Mouse (Mus musculus): ENCODE data around the gene Rgl1. TPM values are rescaled to one million over a fixed set of nuclear protein-coding genes. Genes with fewer than 3 reads are reported as not detected.

The Rgl1 gene
- total RNA-seq, 1 experiment = 1.3 TPM

DNA sequence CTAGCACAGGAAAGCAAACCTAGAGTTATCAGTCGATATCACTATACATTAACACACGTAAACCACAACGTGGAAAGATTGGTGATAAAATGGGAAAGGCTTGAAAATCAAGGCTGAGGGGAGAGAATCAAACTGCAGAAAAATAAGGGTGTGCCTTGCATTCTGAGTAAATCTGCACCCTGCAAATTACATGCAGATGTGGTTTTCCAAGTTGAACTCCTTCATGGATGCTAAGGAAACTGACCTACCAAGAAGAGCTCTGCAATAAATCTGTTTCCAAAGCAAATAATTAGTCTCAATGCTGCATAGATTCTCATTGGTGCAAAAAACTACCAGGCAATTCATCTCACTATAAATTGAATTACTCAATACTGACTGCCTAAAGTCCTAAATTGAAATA lies 178.7 kb downstream of the Rgl1 start:
- Histone ChIP-seq H3K27ac (ENCODE audit: insufficient read depth, low read depth, low read length, poor library complexity, severe bottlenecking) (no peak overlapping the region), H3K4me3 (ENCODE audit: insufficient read depth in 1 of 2, low read depth in 1 of 2, low read length in 2 of 2, poor library complexity in 1 of 2, severe bottlenecking in 1 of 2) (no peak overlapping the region), H3K9ac (ENCODE audit: insufficient read depth, low read depth, low read length, poor library complexity, severe bottlenecking) (no peak overlapping the region), H3K9me3 (ENCODE audit: control insufficient read depth, insufficient read depth, low read depth, low read length) (no peaks in the 10 kb centered on the region), H3K4me1 (ENCODE audit: control insufficient read depth in 2 of 2, insufficient read depth in 2 of 2, low read length in 2 of 2, poor library complexity in 1 of 2) (no peaks in the 10 kb centered on the region), H3K36me3 (ENCODE audit: control insufficient read depth, insufficient read depth, low read length, poor library complexity, severe bottlenecking) (no peaks in the 10 kb centered on the region)
- in situ Hi-C loops (cut with MboI; ENCODE audit: low sequenced_read_pairs in 2 of 2, unreplicated experiment in 2 of 2) = no loop called here
- DNase-seq (ENCODE audit: low read depth, low spot score) = no peak
- TF ChIP-seq MAFK (IDR thresholded peaks at IDR 0.05; ENCODE audit: insufficient read depth, low read depth, low read length) (no peak), ZNF384 (IDR thresholded peaks at IDR 0.05; ENCODE audit: low read depth, low read length) (no peak), CHD2 (IDR thresholded peaks at IDR 0.05; ENCODE audit: low read depth, low read length) (no peak), HCFC1 (IDR thresholded peaks at IDR 0.05; ENCODE audit: borderline replicate concordance, insufficient read depth, low read length) (no peak), ZC3H11A (IDR thresholded peaks at IDR 0.05; ENCODE audit: borderline replicate concordance, low read depth, low read length) (no peak)

- no peaks in the 10 kb centered on the region for H3K9me3 ChIP-seq (ENCODE audit: control insufficient read depth, insufficient read depth, low read depth, low read length)
- H3K36me3 ChIP-seq (ENCODE audit: control insufficient read depth, insufficient read depth, low read length, poor library complexity, severe bottlenecking) = no peaks in the 10 kb centered on the region
- H3K4me3 ChIP-seq (ENCODE audit: insufficient read depth in 1 of 2, low read depth in 1 of 2, low read length in 2 of 2, poor library complexity in 1 of 2, severe bottlenecking in 1 of 2) = no peak overlapping the region
- no peak overlapping the region for H3K9ac ChIP-seq (ENCODE audit: insufficient read depth, low read depth, low read length, poor library complexity, severe bottlenecking)
- no peaks in the 10 kb centered on the region for H3K4me1 ChIP-seq (ENCODE audit: control insufficient read depth in 2 of 2, insufficient read depth in 2 of 2, low read length in 2 of 2, poor library complexity in 1 of 2)
- TF ChIP-seq CHD2 (IDR thresholded peaks at IDR 0.05; ENCODE audit: low read depth, low read length) = no peak
- TF ChIP-seq MAFK (IDR thresholded peaks at IDR 0.05; ENCODE audit: insufficient read depth, low read depth, low read length) = no peak
- no peak for TF ChIP-seq ZC3H11A (IDR thresholded peaks at IDR 0.05; ENCODE audit: borderline replicate concordance, low read depth, low read length)
- TF ChIP-seq HCFC1 (IDR thresholded peaks at IDR 0.05; ENCODE audit: borderline replicate concordance, insufficient read depth, low read length) = no peak
- TF ChIP-seq ZNF384 (IDR thresholded peaks at IDR 0.05; ENCODE audit: low read depth, low read length) = no peak
- no peak overlapping the region for H3K27ac ChIP-seq (ENCODE audit: insufficient read depth, low read depth, low read length, poor library complexity, severe bottlenecking)
- DNase-seq (ENCODE audit: low read depth, low spot score) = no peak
- in situ Hi-C loops (cut with MboI; ENCODE audit: low sequenced_read_pairs in 2 of 2, unreplicated experiment in 2 of 2) = no loop called here
Observed at GRCm38 (mm10) chr1:152585385-152585984, 180.7 kb downstream of the Rgl1 start.

DNA sequence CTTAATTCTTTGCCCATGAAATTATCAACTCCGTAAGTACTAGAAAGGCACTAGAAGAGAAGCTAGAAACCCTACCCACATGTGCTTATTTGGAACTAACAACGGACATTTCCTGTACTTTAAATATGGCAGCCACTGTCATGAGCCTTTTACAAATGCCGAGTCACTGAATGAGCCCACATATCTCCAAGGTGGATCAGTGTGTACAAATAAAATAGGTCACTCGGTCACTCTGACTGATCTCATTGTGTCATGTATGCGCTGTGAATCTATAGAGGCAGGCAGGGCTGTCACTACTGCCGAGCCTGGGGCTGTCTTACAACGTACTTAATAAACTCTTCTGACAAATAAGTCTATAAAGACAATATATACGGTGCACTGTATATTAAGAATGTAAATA lies 181.2 kb downstream of the Rgl1 start:
- H3K4me1 ChIP-seq (ENCODE audit: control insufficient read depth in 2 of 2, insufficient read depth in 2 of 2, low read length in 2 of 2, poor library complexity in 1 of 2) = no peaks in the 10 kb centered on the region
- TF ChIP-seq CHD2 (IDR thresholded peaks at IDR 0.05; ENCODE audit: low read depth, low read length) (no peak), HCFC1 (IDR thresholded peaks at IDR 0.05; ENCODE audit: borderline replicate concordance, insufficient read depth, low read length) (no peak), MAFK (IDR thresholded peaks at IDR 0.05; ENCODE audit: insufficient read depth, low read depth, low read length) (no peak), ZC3H11A (IDR thresholded peaks at IDR 0.05; ENCODE audit: borderline replicate concordance, low read depth, low read length) (no peak), ZNF384 (IDR thresholded peaks at IDR 0.05; ENCODE audit: low read depth, low read length) (no peak)

DNA sequence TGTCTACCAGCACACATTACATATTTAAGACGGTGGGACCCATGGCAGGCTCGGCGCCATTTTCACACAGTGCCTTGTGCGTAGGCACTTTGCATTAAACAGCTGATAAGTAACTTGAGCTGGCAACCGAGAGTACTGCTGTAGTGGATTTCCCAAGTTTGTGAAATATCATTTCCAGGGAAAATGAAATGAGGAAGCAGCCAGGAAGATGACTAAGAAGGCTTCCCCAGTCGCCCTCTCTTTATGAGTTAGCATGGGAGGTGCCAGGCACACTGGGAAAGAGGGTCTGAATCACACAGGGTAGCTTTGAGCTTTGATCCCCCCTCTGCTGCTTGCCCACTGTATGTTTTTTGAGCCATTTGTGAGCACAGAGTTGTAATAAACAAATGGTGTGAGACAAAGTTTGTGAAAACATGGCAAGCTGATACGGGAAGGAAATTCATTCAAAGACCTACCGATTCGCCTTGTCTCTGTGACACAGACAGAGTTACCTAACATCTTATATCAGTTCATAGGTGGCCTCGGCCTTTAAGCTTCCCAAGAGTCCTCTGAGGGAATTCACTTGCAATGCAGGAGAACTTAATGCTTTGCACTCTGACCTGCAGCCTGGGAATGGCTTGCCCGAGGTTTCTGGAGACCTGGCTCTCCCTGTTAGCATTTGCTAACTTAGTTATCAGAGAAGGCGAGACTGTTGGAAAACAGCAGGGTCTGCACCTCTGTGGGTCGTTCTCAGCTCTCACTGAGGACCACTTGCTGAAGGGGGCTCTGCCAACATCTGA lies 184.8 kb downstream of the Rgl1 start:
- in situ Hi-C loops (cut with MboI; ENCODE audit: low sequenced_read_pairs in 2 of 2, unreplicated experiment in 2 of 2) = no loop called here
- Histone ChIP-seq H3K36me3 (ENCODE audit: control insufficient read depth, insufficient read depth, low read length, poor library complexity, severe bottlenecking) (no peaks in the 10 kb centered on the region), H3K27ac (ENCODE audit: insufficient read depth, low read depth, low read length, poor library complexity, severe bottlenecking) (no peak overlapping the region), H3K9me3 (ENCODE audit: control insufficient read depth, insufficient read depth, low read depth, low read length) (no peaks in the 10 kb centered on the region), H3K9ac (ENCODE audit: insufficient read depth, low read depth, low read length, poor library complexity, severe bottlenecking) (no peak overlapping the region), H3K4me1 (ENCODE audit: control insufficient read depth in 2 of 2, insufficient read depth in 2 of 2, low read length in 2 of 2, poor library complexity in 1 of 2) (peaks cover 0 to 3% of the 10 kb centered on the region in 2 experiments; a peak in 2 of 4 replicates), H3K4me3 (ENCODE audit: insufficient read depth in 1 of 2, low read depth in 1 of 2, low read length in 2 of 2, poor library complexity in 1 of 2, severe bottlenecking in 1 of 2) (no peak overlapping the region)
- TF ChIP-seq MAFK (IDR thresholded peaks at IDR 0.05; ENCODE audit: insufficient read depth, low read depth, low read length) (no peak), HCFC1 (IDR thresholded peaks at IDR 0.05; ENCODE audit: borderline replicate concordance, insufficient read depth, low read length) (no peak), ZNF384 (IDR thresholded peaks at IDR 0.05; ENCODE audit: low read depth, low read length) (no peak), CHD2 (IDR thresholded peaks at IDR 0.05; ENCODE audit: low read depth, low read length) (no peak), ZC3H11A (IDR thresholded peaks at IDR 0.05; ENCODE audit: borderline replicate concordance, low read depth, low read length) (no peak)
- DNase-seq (ENCODE audit: low read depth, low spot score) = no peak

More for the DNA sequence above, 181.2 kb downstream of the Rgl1 start:
- Histone ChIP-seq H3K9me3 (ENCODE audit: control insufficient read depth, insufficient read depth, low read depth, low read length) (no peaks in the 10 kb centered on the region), H3K9ac (ENCODE audit: insufficient read depth, low read depth, low read length, poor library complexity, severe bottlenecking) (no peak overlapping the region), H3K27ac (ENCODE audit: insufficient read depth, low read depth, low read length, poor library complexity, severe bottlenecking) (no peak overlapping the region), H3K36me3 (ENCODE audit: control insufficient read depth, insufficient read depth, low read length, poor library complexity, severe bottlenecking) (no peaks in the 10 kb centered on the region), H3K4me3 (ENCODE audit: insufficient read depth in 1 of 2, low read depth in 1 of 2, low read length in 2 of 2, poor library complexity in 1 of 2, severe bottlenecking in 1 of 2) (no peak overlapping the region)
- no peak for DNase-seq (ENCODE audit: low read depth, low spot score)
- in situ Hi-C loops (cut with MboI; ENCODE audit: low sequenced_read_pairs in 2 of 2, unreplicated experiment in 2 of 2) = no loop called here

Measured in ES-E14 (cell line).